Mouse (Mus musculus) G1E (cell line): ENCODE data around the gene Mrpl51.

ENCODE experiments used
- CTCF ChIP-seq: IDR thresholded peaks from 2 replicates; pipeline ENCODE4 v1.5.1; 2012; ENCODE audit warnings: low read depth, low read length, inconsistent platforms, mixed read lengths
- TAL1 ChIP-seq: conservative IDR thresholded peaks from 2 replicates; pipeline ENCODE4 v1.6.1; 2012; ENCODE audit warnings: low read depth, low read length, inconsistent platforms, mixed read lengths

- TF ChIP-seq CTCF (no peak), TAL1 (no peak)
Observed at GRCm38 (mm10) chr6:125193390-125193789, 1.8 kb downstream of the Mrpl51 start.
